Mouse (Mus musculus) bone marrow macrophage, adult 2 months (primary cell): ENCODE measurements around the gene Tdrd7.

ENCODE experiments used
- CTCF ChIP-seq: IDR thresholded peaks from 2 replicates; pipeline ENCODE4 v1.5.1; 2012; ENCODE audit warnings: low read depth, mild to moderate bottlenecking, low read length, moderate library complexity
- POLR2A ChIP-seq: IDR thresholded peaks from 2 replicates; pipeline ENCODE4 v1.6.1; 2012; ENCODE audit warnings: mild to moderate bottlenecking, low read depth, low read length, borderline replicate concordance

DNA sequence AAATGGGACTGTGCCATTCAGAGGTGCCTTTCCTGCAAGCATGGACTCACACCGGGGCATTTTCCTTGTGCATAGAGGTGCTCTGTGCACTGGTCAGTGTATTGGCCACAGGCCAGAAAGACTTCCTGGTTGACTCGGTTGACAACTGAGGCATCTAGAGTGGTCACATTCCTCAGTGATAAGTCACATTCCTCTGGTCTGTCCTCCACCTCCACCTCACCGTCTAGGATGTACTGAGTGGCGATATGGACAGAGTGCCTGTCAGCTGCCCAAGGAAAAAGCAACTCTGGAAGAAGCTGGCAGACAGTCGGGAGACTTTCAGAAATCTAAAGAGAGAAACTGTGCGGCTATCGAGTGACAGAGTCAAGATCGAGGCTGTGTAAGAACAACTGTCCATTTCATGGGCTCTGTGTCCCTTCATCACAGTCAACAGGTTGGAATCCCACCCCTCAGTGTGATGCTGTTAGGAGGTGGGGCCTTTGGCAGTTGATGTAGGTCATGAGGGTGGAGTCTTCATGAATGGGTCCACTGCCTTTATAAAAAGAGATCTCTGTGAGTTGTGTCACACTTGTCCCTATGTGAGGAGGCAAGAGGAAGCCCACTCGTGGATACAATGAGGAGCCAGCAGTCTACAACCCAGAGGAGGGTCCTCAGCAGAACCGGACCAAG is at the start of gene Tdrd7:
- TF ChIP-seq POLR2A (no peak), CTCF (no peak)
